Mouse (Mus musculus): ENCODE data around the gene 1700069L16Rik. TPM values are rescaled to one million over a fixed set of nuclear protein-coding genes. Genes with fewer than 3 reads are reported as not detected.
A peak's percentile ranks its signal among the peaks of the same experiment; 100 is the strongest.

1700069L16Rik gene
- polyA plus RNA-seq (2014; fragmentation: Nextera tagmentation; extraction: Ambion mirVana) = not detected in 2 replicates

DNA sequence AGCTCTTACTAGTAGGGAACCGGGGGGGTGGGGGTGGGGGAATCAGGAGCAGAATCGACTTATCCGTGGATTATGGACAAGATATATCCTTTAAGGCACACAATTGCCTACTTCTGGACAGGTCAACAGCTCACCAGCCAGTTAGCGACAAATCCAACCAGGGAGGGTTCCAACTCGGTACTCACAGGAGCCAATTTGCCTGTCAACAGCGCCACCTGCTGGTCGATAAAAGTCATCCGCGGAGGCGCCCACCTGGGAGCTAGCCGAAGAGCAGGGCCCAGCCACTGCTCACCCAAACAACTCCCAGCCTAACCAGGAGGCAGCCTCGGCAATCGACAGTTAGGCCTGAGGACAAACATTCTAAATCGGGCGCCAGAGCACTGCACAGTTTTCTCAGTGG is at the start of gene 1700069L16Rik:
1700069L16Rik (minus strand) TSS at position 327 of the 400 bp plus-strand sequence.
- Histone ChIP-seq H3K4me2 (no peak within 1 kb of the TSS), H3K4me1 (ENCODE audit: control insufficient read depth, insufficient read depth, low read length) (no peaks in the 10 kb centered on the region), H3K4me3 (ENCODE audit: low read depth, low read length) (no peak within 1 kb of the TSS), H3K9ac (ENCODE audit: low read length) (no peak within 1 kb of the TSS), H3K27me3 (ENCODE audit: control insufficient read depth, insufficient read depth, low read length) (no peaks in the 10 kb centered on the region), H3K36me3 (ENCODE audit: control insufficient read depth, insufficient read depth, low read length) (no peaks in the 10 kb centered on the region), H3K27ac (ENCODE audit: low read depth, low read length) (no peak within 1 kb of the TSS), H3K9me3 (ENCODE audit: control insufficient read depth, low read length) (no peaks in the 10 kb centered on the region)
- ATAC-seq (ENCODE audit: low FRiP score) (peak; percentile 59; the same call in 1 of the 2 replicates), DNase-seq (ENCODE audit: low spot score, missing footprints) (peak; percentile 97)
- 3% methylated on average over 15 of the region's 15 CpGs for WGBS

DNA sequence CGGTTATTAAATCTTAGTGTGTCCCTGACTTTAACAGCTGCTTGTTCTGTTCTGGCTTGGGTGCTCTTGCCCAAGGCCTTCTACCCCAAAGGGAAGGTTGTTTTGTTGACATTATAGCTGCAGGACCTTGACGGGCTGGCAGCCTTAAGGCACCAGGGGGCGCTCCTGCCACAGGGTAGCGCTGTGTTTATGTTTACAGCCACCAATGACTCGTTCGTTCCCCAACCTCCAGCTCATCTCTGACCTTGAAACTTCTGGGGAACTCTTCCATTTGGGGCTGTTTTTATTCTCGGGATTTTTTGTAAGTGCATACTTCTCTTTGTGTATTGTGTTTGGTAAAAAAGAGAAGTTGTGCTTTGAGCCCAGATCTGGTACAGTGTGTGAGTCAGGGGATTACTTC is 49.1 kb upstream of the 1700069L16Rik start:
- H3K4me2 ChIP-seq = peak overlapping the region; percentile 88
- DNase-seq (ENCODE audit: low spot score, missing footprints) (peak; percentile 98), ATAC-seq (ENCODE audit: low FRiP score) (no peak)
- no peaks in the 10 kb centered on the region for H3K27me3 ChIP-seq (ENCODE audit: control insufficient read depth, insufficient read depth, low read length)
- 2% methylated on average over 7 of the region's 7 CpGs for WGBS
- H3K4me3 ChIP-seq (ENCODE audit: low read depth, low read length) = peak overlapping the region; percentile 100
- no peaks in the 10 kb centered on the region for H3K9me3 ChIP-seq (ENCODE audit: control insufficient read depth, low read length)
- H3K36me3 ChIP-seq (ENCODE audit: control insufficient read depth, insufficient read depth, low read length) = peaks cover 16% of the 10 kb centered on the region
- H3K9ac ChIP-seq (ENCODE audit: low read length) = no peak overlapping the region; the same call in 1 of the 2 replicates
- H3K4me1 ChIP-seq (ENCODE audit: control insufficient read depth, insufficient read depth, low read length) = peaks cover 20% of the 10 kb centered on the region
- H3K27ac ChIP-seq (ENCODE audit: low read depth, low read length) = no peak overlapping the region

DNA sequence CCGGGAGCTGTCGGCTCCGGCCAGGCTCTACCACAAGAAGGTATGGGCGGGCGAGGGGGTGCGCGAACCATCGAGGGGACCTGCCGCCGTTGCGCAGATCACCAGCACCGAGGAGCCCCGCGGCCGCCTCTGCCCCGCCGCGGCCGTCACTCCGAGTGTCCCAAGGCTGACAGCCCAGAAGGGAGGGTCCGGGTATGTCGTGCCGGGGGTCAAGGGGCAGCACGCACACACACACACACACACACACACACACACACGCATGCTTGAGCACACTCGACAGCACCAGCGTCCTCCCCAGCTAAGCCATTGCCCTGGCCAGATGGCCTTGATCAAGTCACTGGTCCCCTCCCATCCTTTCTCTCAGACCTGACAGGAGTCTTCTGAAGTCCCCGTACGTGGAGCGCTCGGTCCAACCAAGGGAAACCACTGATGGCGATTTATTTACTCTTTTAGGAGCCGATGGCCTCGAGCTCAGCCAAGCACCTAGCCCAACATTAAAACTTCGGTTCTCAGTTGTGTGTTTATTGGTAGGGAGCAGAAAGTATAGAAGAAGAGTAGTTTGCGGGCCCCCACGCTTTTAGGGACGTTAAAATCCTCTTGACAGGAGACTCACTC is 48.4 kb upstream of the 1700069L16Rik start:
- H3K36me3 ChIP-seq (ENCODE audit: control insufficient read depth, insufficient read depth, low read length) = peaks cover 17% of the 10 kb centered on the region
- H3K9me3 ChIP-seq (ENCODE audit: control insufficient read depth, low read length) = no peaks in the 10 kb centered on the region
- peak overlapping the region; percentile 72 for H3K9ac ChIP-seq (ENCODE audit: low read length)
- H3K4me1 ChIP-seq (ENCODE audit: control insufficient read depth, insufficient read depth, low read length) = peaks cover 20% of the 10 kb centered on the region
- H3K27ac ChIP-seq (ENCODE audit: low read depth, low read length) = no peak overlapping the region
- H3K4me2 ChIP-seq = peak overlapping the region; percentile 88
- ATAC-seq (ENCODE audit: low FRiP score) (peak; percentile 63), DNase-seq (ENCODE audit: low spot score, missing footprints) (no peak)
- no peaks in the 10 kb centered on the region for H3K27me3 ChIP-seq (ENCODE audit: control insufficient read depth, insufficient read depth, low read length)
- WGBS = 1% methylated on average over 32 of the region's 38 CpGs
- peak overlapping the region; percentile 100 for H3K4me3 ChIP-seq (ENCODE audit: low read depth, low read length)

DNA sequence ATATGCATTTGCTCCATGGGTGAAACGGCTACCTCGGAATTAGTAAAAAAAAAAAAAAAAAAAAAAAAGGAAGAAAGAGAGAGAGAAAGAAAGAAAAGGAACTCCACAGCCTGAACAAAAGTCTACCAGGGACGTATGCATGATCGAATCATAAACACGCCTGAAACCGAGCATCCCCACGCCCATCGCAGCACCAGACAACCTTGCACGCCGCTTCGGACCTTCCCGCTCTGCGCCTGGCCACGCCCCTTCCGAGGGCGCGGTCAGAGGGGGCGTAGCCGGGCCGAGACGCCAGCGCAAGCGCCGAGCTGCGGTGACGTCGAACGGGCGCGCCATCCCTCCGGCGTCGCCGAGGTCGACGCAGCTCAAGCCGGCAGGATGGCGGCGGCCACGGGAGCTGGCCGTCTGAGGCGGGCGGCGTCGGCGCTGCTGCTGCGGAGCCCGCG is 47.9 kb upstream of the 1700069L16Rik start, which contains the start of the genes Sart3 and Iscu:
Sart3 (minus strand) TSS at position 61 of the 446 bp plus-strand sequence.
Iscu (plus strand) TSS at position 299 of the 446 bp plus-strand sequence.
- H3K4me1 ChIP-seq (ENCODE audit: control insufficient read depth, insufficient read depth, low read length) = peaks cover 20% of the 10 kb centered on the region
- ATAC-seq (ENCODE audit: low FRiP score) (peak; percentile 89), DNase-seq (ENCODE audit: low spot score, missing footprints) (peak; percentile 100)
- H3K9me3 ChIP-seq (ENCODE audit: control insufficient read depth, low read length) = no peaks in the 10 kb centered on the region
- WGBS = under 1% methylated on average over 46 of the region's 49 CpGs
- peak within 1 kb of the TSS; percentile 94 for H3K27ac ChIP-seq (ENCODE audit: low read depth, low read length)
- peaks cover 17% of the 10 kb centered on the region for H3K36me3 ChIP-seq (ENCODE audit: control insufficient read depth, insufficient read depth, low read length)
- no peaks in the 10 kb centered on the region for H3K27me3 ChIP-seq (ENCODE audit: control insufficient read depth, insufficient read depth, low read length)
- H3K4me2 ChIP-seq = peak within 1 kb of the TSS; percentile 88
- peak within 1 kb of the TSS; percentile 100 for H3K4me3 ChIP-seq (ENCODE audit: low read depth, low read length)
- peak within 1 kb of the TSS; percentile 95 for H3K9ac ChIP-seq (ENCODE audit: low read length)

DNA sequence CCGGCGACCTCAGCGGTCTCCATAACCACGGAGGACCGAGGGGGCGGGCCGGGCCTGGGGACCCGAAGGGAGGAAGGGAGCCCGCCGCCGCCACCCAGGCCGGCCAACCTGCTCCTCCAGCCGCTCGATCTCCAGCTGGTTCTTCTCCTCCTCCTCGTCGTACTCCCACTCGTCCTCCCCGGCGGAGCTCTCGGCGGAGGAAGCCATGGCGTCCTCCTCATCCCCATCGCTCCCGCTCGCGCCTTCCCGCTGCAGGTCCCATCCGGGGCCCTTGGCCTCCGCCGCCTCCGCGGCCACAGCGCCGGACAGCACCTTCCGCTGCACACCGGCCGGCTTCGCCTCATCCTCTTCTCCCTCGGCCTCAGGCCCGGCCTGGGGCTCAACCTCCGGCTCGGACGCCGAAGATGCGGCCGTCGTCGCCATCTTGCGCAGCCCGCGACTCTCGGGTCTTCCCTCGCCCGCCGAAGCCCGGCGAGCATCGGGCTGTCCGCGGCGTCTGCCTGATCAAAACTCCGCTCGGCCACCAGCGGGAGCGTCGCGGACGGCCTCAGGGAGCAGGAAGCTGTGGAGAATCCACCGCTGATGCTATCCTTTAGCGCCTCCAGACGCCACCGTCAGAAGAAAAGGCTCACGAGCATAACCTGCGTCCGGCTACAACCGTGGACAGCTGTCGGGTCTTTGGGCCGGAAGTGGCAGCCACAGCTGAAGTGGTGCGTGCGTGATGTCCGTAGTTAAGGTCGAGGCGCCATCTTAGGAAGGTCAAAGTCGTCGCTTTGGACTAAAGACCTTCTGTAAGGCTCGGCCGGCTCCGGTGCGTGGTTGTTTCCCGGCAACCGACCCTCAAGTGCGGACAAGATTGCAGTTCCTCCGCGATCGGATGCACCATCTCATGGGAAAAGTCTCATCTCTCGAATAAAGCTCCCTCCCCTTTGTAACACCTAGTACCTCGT is 46.9 kb upstream of the 1700069L16Rik start:
- DNase-seq (ENCODE audit: low spot score, missing footprints) = peak; percentile 98
- under 1% methylated on average over 95 of the region's 97 CpGs for WGBS
- H3K9me3 ChIP-seq (ENCODE audit: control insufficient read depth, low read length) = no peaks in the 10 kb centered on the region

DNA sequence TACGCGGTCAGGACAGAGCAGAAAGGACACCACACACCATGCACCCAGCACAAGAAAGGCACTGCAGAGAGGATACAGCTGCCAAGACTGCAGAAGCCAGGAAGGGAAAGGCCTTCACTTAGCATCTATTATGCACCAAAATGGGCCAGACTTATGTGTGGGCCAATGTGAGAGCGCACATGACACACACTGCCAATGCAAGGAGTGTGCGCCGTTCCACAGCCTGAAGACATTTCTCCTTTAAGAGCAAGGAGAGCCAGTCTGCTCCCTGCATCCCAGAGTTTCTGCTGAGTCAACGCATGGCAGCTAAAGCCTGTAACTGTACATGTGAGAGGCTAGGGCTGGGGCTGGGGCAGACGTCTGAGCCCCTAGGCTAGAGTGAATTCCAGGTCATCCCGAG is 44.2 kb upstream of the 1700069L16Rik start:
- ATAC-seq (ENCODE audit: low FRiP score) (no peak), DNase-seq (ENCODE audit: low spot score, missing footprints) (no peak)
- H3K4me3 ChIP-seq (ENCODE audit: low read depth, low read length) = no peak overlapping the region
- H3K4me2 ChIP-seq = no peak overlapping the region
- H3K27me3 ChIP-seq (ENCODE audit: control insufficient read depth, insufficient read depth, low read length) = no peaks in the 10 kb centered on the region
- no peak overlapping the region for H3K27ac ChIP-seq (ENCODE audit: low read depth, low read length)
- no peaks in the 10 kb centered on the region for H3K9me3 ChIP-seq (ENCODE audit: control insufficient read depth, low read length)
- H3K9ac ChIP-seq (ENCODE audit: low read length) = no peak overlapping the region
- WGBS = 93% methylated on average over 8 of the region's 8 CpGs
- peaks cover 11% of the 10 kb centered on the region; the same call in 1 of the 2 replicates for H3K36me3 ChIP-seq (ENCODE audit: control insufficient read depth, insufficient read depth, low read length)
- H3K4me1 ChIP-seq (ENCODE audit: control insufficient read depth, insufficient read depth, low read length) = peaks cover 20% of the 10 kb centered on the region

More for the DNA sequence above, 46.9 kb upstream of the 1700069L16Rik start:
- Histone ChIP-seq H3K27me3 (ENCODE audit: control insufficient read depth, insufficient read depth, low read length) (no peaks in the 10 kb centered on the region), H3K36me3 (ENCODE audit: control insufficient read depth, insufficient read depth, low read length) (peaks cover 14% of the 10 kb centered on the region), H3K27ac (ENCODE audit: low read depth, low read length) (peak overlapping the region; percentile 94), H3K4me2 (peak overlapping the region; percentile 88), H3K4me3 (ENCODE audit: low read depth, low read length) (peak overlapping the region; percentile 100), H3K4me1 (ENCODE audit: control insufficient read depth, insufficient read depth, low read length) (peaks cover 20% of the 10 kb centered on the region), H3K9ac (ENCODE audit: low read length) (peak overlapping the region; percentile 95)
- ATAC-seq (ENCODE audit: low FRiP score) = peak; percentile 82

DNA sequence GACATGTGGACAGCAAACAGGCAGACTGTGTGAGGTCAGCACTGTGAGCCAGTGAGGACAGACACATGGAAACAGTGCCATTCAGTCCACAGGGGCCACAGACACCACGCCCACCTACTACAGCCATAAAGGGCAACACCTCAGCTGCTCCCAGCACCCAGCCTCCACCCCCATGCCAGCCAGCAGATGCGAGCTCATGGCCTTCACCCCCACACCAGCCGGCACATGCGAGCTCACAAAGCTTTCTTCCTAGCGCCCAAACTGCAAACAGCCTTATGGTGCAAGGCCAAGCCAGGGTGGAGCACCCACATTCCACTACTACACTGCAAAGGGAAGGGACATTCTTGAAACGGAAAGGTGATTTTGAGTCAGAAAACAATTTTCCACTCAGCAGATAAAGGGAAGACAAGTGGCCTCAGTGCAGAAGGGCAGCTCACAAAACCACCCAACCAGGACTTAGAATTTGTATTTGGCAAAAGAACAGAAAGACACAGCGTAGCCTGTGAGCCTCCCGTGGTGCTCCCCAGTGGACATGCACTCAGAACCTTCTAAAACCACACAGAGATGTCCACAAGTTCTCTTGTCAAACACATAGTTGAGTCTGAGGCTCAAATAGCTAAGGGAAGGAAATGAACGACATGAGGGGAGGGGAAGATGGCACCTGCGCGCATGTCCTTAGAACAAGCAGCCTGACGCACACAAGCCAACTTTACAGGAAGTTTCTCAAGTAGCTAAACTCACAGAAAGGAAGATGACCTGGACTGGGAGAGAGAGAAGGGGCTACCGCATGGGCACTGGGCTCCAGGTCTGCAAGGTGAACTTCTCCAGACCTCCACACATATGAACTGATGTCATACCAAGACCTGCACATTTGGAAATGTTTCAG is 41.3 kb upstream of the 1700069L16Rik start:
- no peak overlapping the region for H3K9ac ChIP-seq (ENCODE audit: low read length)
- ATAC-seq (ENCODE audit: low FRiP score) (no peak), DNase-seq (ENCODE audit: low spot score, missing footprints) (no peak)
- H3K36me3 ChIP-seq (ENCODE audit: control insufficient read depth, insufficient read depth, low read length) = peaks cover 14% of the 10 kb centered on the region; the same call in 1 of the 2 replicates
- no peaks in the 10 kb centered on the region for H3K27me3 ChIP-seq (ENCODE audit: control insufficient read depth, insufficient read depth, low read length)
- 92% methylated on average over 13 of the region's 13 CpGs for WGBS
- H3K4me3 ChIP-seq (ENCODE audit: low read depth, low read length) = no peak overlapping the region
- H3K9me3 ChIP-seq (ENCODE audit: control insufficient read depth, low read length) = no peaks in the 10 kb centered on the region
- no peak overlapping the region for H3K27ac ChIP-seq (ENCODE audit: low read depth, low read length)
- H3K4me2 ChIP-seq = no peak overlapping the region
- peaks cover 14% of the 10 kb centered on the region for H3K4me1 ChIP-seq (ENCODE audit: control insufficient read depth, insufficient read depth, low read length)

DNA sequence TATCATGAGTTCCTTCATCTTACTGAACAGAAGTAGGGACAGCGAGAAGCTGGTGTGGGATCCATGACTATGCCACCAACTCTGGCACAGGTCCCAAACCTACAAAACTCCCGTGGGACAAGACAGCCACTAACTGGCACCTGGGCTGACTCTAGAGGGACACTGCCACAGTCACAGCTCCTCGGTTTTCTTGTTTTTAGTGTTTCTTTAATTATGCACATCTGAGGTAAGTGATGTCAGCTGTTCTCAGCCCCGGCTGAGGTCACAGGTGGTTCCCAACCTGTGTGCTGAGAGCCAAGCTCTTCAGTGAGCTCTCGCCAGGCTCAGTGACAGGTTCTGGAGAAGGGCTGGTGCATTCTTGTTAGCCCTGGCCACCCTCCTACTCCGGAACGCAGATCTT is 39.9 kb upstream of the 1700069L16Rik start:
- 94% methylated on average over 7 of the region's 7 CpGs for whole genome bisulfite sequencing
- H3K9me3 ChIP-seq (ENCODE audit: control insufficient read depth, low read length) = no peaks in the 10 kb centered on the region
- peaks cover 25% of the 10 kb centered on the region for H3K36me3 ChIP-seq (ENCODE audit: control insufficient read depth, insufficient read depth, low read length)
- peaks cover 1% of the 10 kb centered on the region; the same call in 1 of the 2 replicates for H3K4me1 ChIP-seq (ENCODE audit: control insufficient read depth, insufficient read depth, low read length)
- no peak overlapping the region for H3K9ac ChIP-seq (ENCODE audit: low read length)
- no peak overlapping the region for H3K4me3 ChIP-seq (ENCODE audit: low read depth, low read length)
- DNase-seq (ENCODE audit: low spot score, missing footprints) (no peak), ATAC-seq (ENCODE audit: low FRiP score) (no peak)
- no peaks in the 10 kb centered on the region for H3K27me3 ChIP-seq (ENCODE audit: control insufficient read depth, insufficient read depth, low read length)
- H3K4me2 ChIP-seq = no peak overlapping the region
- H3K27ac ChIP-seq (ENCODE audit: low read depth, low read length) = no peak overlapping the region

All from midbrain, embryonic 11.5 days (tissue).